11 mouse cellular contexts compared by ENCODE assay signal in the genomic region with DNA sequence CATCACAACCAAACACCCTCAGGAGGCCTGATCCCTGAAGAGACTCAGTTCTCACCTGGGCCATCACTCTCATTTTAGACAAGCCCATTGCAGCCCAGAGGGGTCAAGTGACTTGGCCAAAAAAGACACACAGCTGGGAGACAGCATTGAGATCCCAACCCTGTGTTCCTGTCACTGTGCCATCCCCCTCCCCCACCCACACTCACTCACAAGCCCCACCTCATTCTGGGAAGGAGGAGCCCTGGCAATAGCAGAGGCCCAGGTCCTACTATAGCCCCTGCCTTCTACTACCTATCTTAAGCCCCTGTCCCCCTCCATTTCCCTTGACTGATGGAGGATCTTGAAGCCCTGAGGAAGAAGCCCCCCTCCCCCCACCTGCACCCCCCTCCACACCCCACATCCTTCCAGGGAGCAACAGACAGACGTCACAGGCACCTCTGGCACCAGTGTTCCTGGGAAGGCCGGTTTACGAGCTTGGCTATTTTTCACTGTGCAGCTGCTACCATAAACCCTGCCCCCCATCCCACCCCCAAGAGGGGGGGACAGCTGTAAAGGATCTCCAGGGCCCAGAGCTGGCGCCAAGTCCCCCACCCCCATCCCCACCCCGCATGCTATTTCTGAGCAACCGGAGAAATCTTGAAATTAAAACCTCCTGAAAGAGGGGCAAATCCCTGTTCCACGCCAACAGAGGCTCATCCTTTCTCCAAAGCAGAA. TPM values are rescaled to one million over a fixed set of nuclear protein-coding genes. Genes with fewer than 3 reads are reported as not detected.
DNase-seq lines count a peak whose midpoint lies in the region; ATAC-seq and TF ChIP-seq lines count a peak whose summit lies in the region.
"Had no signal": no experiment of that assay in that cellular context is flagged by ENCODE, and none has a peak within 500 bp of the region (broad histone marks: within the 10 kb centered on the region; RNA-seq: fewer than 3 reads in every experiment).

No protein-coding gene starts in this region.

- H3K4me3 ChIP-seq in hindbrain, embryonic 10.5 days = no peak overlapping the region
- no peak overlapping the region for H3K4me3 ChIP-seq in hindbrain, embryonic 16.5 days (ENCODE audit: low read length)
- no peak overlapping the region for H3K4me3 ChIP-seq in embryonic facial prominence, embryonic 15.5 days (replicated peaks)
- H3K4me3 ChIP-seq in kidney, postnatal 0 days (replicated peaks; ENCODE audit: low read depth, low read length) = no peak overlapping the region
- H3K4me3 ChIP-seq: erythroblast, embryonic 14.5 days; neural tube, embryonic 12.5 days had no signal

- TF ChIP-seq CTCF in kidney, postnatal 0 days (IDR thresholded peaks at IDR 0.05; ENCODE audit: low read depth) = no peak

- H3K36me3 ChIP-seq in hindbrain, embryonic 10.5 days = no peaks in the 10 kb centered on the region
- no peaks in the 10 kb centered on the region for H3K36me3 ChIP-seq in hindbrain, embryonic 16.5 days (ENCODE audit: control insufficient read depth, insufficient read depth, low read length)
- H3K36me3 ChIP-seq in embryonic facial prominence, embryonic 15.5 days = peaks cover 10% of the 10 kb centered on the region
- H3K36me3 ChIP-seq in kidney, postnatal 0 days (ENCODE audit: insufficient read depth, low read length) = no peaks in the 10 kb centered on the region
- H3K36me3 ChIP-seq: neural tube, embryonic 12.5 days had no signal

- H3K27ac ChIP-seq in hindbrain, embryonic 10.5 days = peak overlapping the region; percentile 71
- H3K27ac ChIP-seq in hindbrain, embryonic 16.5 days (ENCODE audit: low read depth, low read length) = no peak overlapping the region
- H3K27ac ChIP-seq in embryonic facial prominence, embryonic 15.5 days (replicated peaks) = peak overlapping the region; percentile 85
- peak overlapping the region; percentile 58 for H3K27ac ChIP-seq in kidney, postnatal 0 days
- H3K27ac ChIP-seq: neural tube, embryonic 12.5 days had no signal

- H3K27me3 ChIP-seq in hindbrain, embryonic 10.5 days (ENCODE audit: insufficient read depth, poor library complexity, severe bottlenecking) = no peaks in the 10 kb centered on the region; the same call in 1 of the 2 replicates
- H3K27me3 ChIP-seq in hindbrain, embryonic 16.5 days (replicated peaks; ENCODE audit: control insufficient read depth, insufficient read depth, low read length) = no peaks in the 10 kb centered on the region
- H3K27me3 ChIP-seq in embryonic facial prominence, embryonic 15.5 days = no peaks in the 10 kb centered on the region
- H3K27me3 ChIP-seq in kidney, postnatal 0 days (ENCODE audit: insufficient read depth, low read length) = no peaks in the 10 kb centered on the region
- H3K27me3 ChIP-seq: neural tube, embryonic 12.5 days had no signal

- peaks cover 41% of the 10 kb centered on the region for H3K4me1 ChIP-seq in hindbrain, embryonic 10.5 days (replicated peaks)
- H3K4me1 ChIP-seq in hindbrain, embryonic 16.5 days (ENCODE audit: control insufficient read depth, insufficient read depth, low read depth, low read length) = no peaks in the 10 kb centered on the region
- peaks cover 54% of the 10 kb centered on the region for H3K4me1 ChIP-seq in embryonic facial prominence, embryonic 15.5 days
- peaks cover 25% of the 10 kb centered on the region for H3K4me1 ChIP-seq in kidney, postnatal 0 days (replicated peaks; ENCODE audit: insufficient read depth, low read length)

- H3K9ac ChIP-seq in hindbrain, embryonic 16.5 days (ENCODE audit: low read depth, low read length) = no peak overlapping the region
- no peak overlapping the region for H3K9ac ChIP-seq in embryonic facial prominence, embryonic 15.5 days
- H3K9ac ChIP-seq in kidney, postnatal 0 days (ENCODE audit: low read depth, low read length) = no peak overlapping the region
- H3K9ac ChIP-seq: neural tube, embryonic 12.5 days had no signal

- no peak for DNase-seq in hindbrain, embryonic 10.5 days (ENCODE audit: low spot score)
- DNase-seq in kidney, postnatal 0 days (ENCODE audit: low spot score) = peak; percentile 84
- DNase-seq in neural tube, embryonic 10.5 days (ENCODE audit: extremely low spot score, low spot score) = peak; percentile 27
- DNase-seq in ovary, postnatal 36 days (ENCODE audit: low spot score) = no peak
- no peak for DNase-seq in spleen, postnatal 14 days (ENCODE audit: low spot score in 2 of 2)

- no peak overlapping the region for H3K4me2 ChIP-seq in hindbrain, embryonic 16.5 days (ENCODE audit: low read length)
- H3K4me2 ChIP-seq in embryonic facial prominence, embryonic 15.5 days (replicated peaks) = no peak overlapping the region
- H3K4me2 ChIP-seq in kidney, postnatal 0 days (ENCODE audit: low read length) = no peak overlapping the region
- H3K4me2 ChIP-seq: liver, embryonic 11.5 days; neural tube, embryonic 12.5 days had no signal

- ATAC-seq in hindbrain, embryonic 16.5 days = no peak
- peak; percentile 81 for ATAC-seq in embryonic facial prominence, embryonic 15.5 days (ENCODE audit: insufficient number of reproducible peaks, low FRiP score, low TSS enrichment, low read depth)
- peak; percentile 58; the same call in 1 of the 2 replicates for ATAC-seq in kidney, postnatal 0 days (replicated peaks; ENCODE audit: low FRiP score, low read depth)
- ATAC-seq in megakaryocyte progenitor cell, adult 5-6 weeks (replicated peaks; ENCODE audit: poor library complexity) = no peak

- no peaks in the 10 kb centered on the region for H3K9me3 ChIP-seq in hindbrain, embryonic 10.5 days
- H3K9me3 ChIP-seq in hindbrain, embryonic 16.5 days (ENCODE audit: control insufficient read depth, low read length) = no peaks in the 10 kb centered on the region
- H3K9me3 ChIP-seq in embryonic facial prominence, embryonic 15.5 days (replicated peaks) = no peaks in the 10 kb centered on the region
- H3K9me3 ChIP-seq in kidney, postnatal 0 days (replicated peaks; ENCODE audit: low read length) = no peaks in the 10 kb centered on the region
- H3K9me3 ChIP-seq: neural tube, embryonic 12.5 days had no signal

- WGBS in hindbrain, embryonic 10.5 days = 54% methylated on average over 7 of the region's 7 CpGs
- WGBS in hindbrain, embryonic 16.5 days = 45% methylated on average over 7 of the region's 7 CpGs
- 15% methylated on average over 7 of the region's 7 CpGs for WGBS in embryonic facial prominence, embryonic 15.5 days
- 16% methylated on average over 7 of the region's 7 CpGs for WGBS in kidney, postnatal 0 days

RNA-seq across cellular contexts. Expression of a gene that starts 11.1 kb away (rescaled TPM):
- 34.4 and 46.0 TPM in 2 replicates for polyA plus RNA-seq in hindbrain, embryonic 10.5 days (2016; fragmentation: Nextera tagmentation; extraction: Ambion mirVana)
- 7.9 and 10.4 TPM in 2 replicates for polyA plus RNA-seq in hindbrain, embryonic 16.5 days (2015; fragmentation: Nextera tagmentation; extraction: Ambion mirVana)
- polyA plus RNA-seq in embryonic facial prominence, embryonic 15.5 days (2015; fragmentation: Nextera tagmentation; extraction: Ambion mirVana) = 197 and 220 TPM in 2 replicates
- polyA plus RNA-seq in kidney, postnatal 0 days (2015; fragmentation: Nextera tagmentation; extraction: Ambion mirVana) = 37.3 and 40.4 TPM in 2 replicates
- total RNA-seq in megakaryocyte progenitor cell, adult 5-6 weeks (2015) = 6.5 and 7.2 TPM in 2 replicates
- 5.6 and 8.2 TPM in 2 replicates for total RNA-seq in megakaryocyte progenitor cell, adult 5-6 weeks (2017)

RNA-seq across cellular contexts. Expression of a gene that starts 16.7 kb away (rescaled TPM):
- polyA plus RNA-seq in hindbrain, embryonic 10.5 days (2016; fragmentation: Nextera tagmentation; extraction: Ambion mirVana) = 103 and 116 TPM in 2 replicates
- polyA plus RNA-seq in hindbrain, embryonic 16.5 days (2015; fragmentation: Nextera tagmentation; extraction: Ambion mirVana) = 86.8 and 94.0 TPM in 2 replicates
- polyA plus RNA-seq in embryonic facial prominence, embryonic 15.5 days (2015; fragmentation: Nextera tagmentation; extraction: Ambion mirVana) = 102 and 106 TPM in 2 replicates
- polyA plus RNA-seq in kidney, postnatal 0 days (2015; fragmentation: Nextera tagmentation; extraction: Ambion mirVana) = 187 and 202 TPM in 2 replicates
- total RNA-seq in megakaryocyte progenitor cell, adult 5-6 weeks (2015) = 108 TPM in 2 replicates
- total RNA-seq in megakaryocyte progenitor cell, adult 5-6 weeks (2017) = 87.2 and 98.4 TPM in 2 replicates

RNA-seq across cellular contexts. Expression of a gene that starts 16.9 kb away (rescaled TPM):
- polyA plus RNA-seq in hindbrain, embryonic 10.5 days (2016; fragmentation: Nextera tagmentation; extraction: Ambion mirVana) = 66.0 and 77.9 TPM in 2 replicates
- polyA plus RNA-seq in hindbrain, embryonic 16.5 days (2015; fragmentation: Nextera tagmentation; extraction: Ambion mirVana) = 37.7 and 39.0 TPM in 2 replicates
- polyA plus RNA-seq in embryonic facial prominence, embryonic 15.5 days (2015; fragmentation: Nextera tagmentation; extraction: Ambion mirVana) = 47.9 and 48.0 TPM in 2 replicates
- polyA plus RNA-seq in kidney, postnatal 0 days (2015; fragmentation: Nextera tagmentation; extraction: Ambion mirVana) = 27.2 and 27.7 TPM in 2 replicates
- 16.2 and 17.2 TPM in 2 replicates for total RNA-seq in megakaryocyte progenitor cell, adult 5-6 weeks (2015)
- total RNA-seq in megakaryocyte progenitor cell, adult 5-6 weeks (2017) = 26.0 and 37.7 TPM in 2 replicates

RNA-seq across cellular contexts. Expression of a gene that starts 43.2 kb away (rescaled TPM):
- 1.3 and 1.7 TPM in 2 replicates for polyA plus RNA-seq in hindbrain, embryonic 10.5 days (2016; fragmentation: Nextera tagmentation; extraction: Ambion mirVana)
- 1.9 and 2.5 TPM in 2 replicates for polyA plus RNA-seq in hindbrain, embryonic 16.5 days (2015; fragmentation: Nextera tagmentation; extraction: Ambion mirVana)
- polyA plus RNA-seq in embryonic facial prominence, embryonic 15.5 days (2015; fragmentation: Nextera tagmentation; extraction: Ambion mirVana) = 5.3 TPM in 2 replicates
- polyA plus RNA-seq in kidney, postnatal 0 days (2015; fragmentation: Nextera tagmentation; extraction: Ambion mirVana) = 2.1 and 2.4 TPM in 2 replicates
- total RNA-seq in megakaryocyte progenitor cell, adult 5-6 weeks (2015) = 244 and 245 TPM in 2 replicates
- 82.0 and 99.0 TPM in 2 replicates for total RNA-seq in megakaryocyte progenitor cell, adult 5-6 weeks (2017)

RNA-seq across cellular contexts. Expression of a gene that starts 53.6 kb away (rescaled TPM):
- 5.3 and 5.6 TPM in 2 replicates for polyA plus RNA-seq in hindbrain, embryonic 10.5 days (2016; fragmentation: Nextera tagmentation; extraction: Ambion mirVana)
- 10.9 and 11.1 TPM in 2 replicates for polyA plus RNA-seq in hindbrain, embryonic 16.5 days (2015; fragmentation: Nextera tagmentation; extraction: Ambion mirVana)
- polyA plus RNA-seq in embryonic facial prominence, embryonic 15.5 days (2015; fragmentation: Nextera tagmentation; extraction: Ambion mirVana) = 8.5 and 8.7 TPM in 2 replicates
- polyA plus RNA-seq in kidney, postnatal 0 days (2015; fragmentation: Nextera tagmentation; extraction: Ambion mirVana) = 5.4 TPM in 2 replicates
- total RNA-seq in megakaryocyte progenitor cell, adult 5-6 weeks (2015) = 2.5 and 3.1 TPM in 2 replicates
- total RNA-seq in megakaryocyte progenitor cell, adult 5-6 weeks (2017) = 1.5 and 2.6 TPM in 2 replicates

Comparison
In these comparisons a context has a peak if more than half of its experiments do, and no peak if none do; other contexts are left out.
1. DNase-seq: peak in kidney, postnatal 0 days (single experiment) and neural tube, embryonic 10.5 days (single experiment); none in hindbrain, embryonic 10.5 days (single experiment), ovary, postnatal 36 days (single experiment) and spleen, postnatal 14 days (0 of 2).
2. ATAC-seq: peak in embryonic facial prominence, embryonic 15.5 days (single experiment) and kidney, postnatal 0 days (single experiment); none in hindbrain, embryonic 16.5 days (single experiment) and megakaryocyte progenitor cell, adult 5-6 weeks (single experiment).